Mouse (Mus musculus) testis, adult 2 months (tissue): ENCODE measurements around the gene Slc30a5. TPM values are rescaled to one million over a fixed set of nuclear protein-coding genes. Genes with fewer than 3 reads are reported as not detected.
A peak's percentile ranks its signal among the peaks of the same experiment; 100 is the strongest.
"Not testable (repeated sequence)": the region's sequence is repeated elsewhere in the genome, so short reads cannot be mapped to it uniquely, and the experiment has no call there.

Experiments
- H3K27ac ChIP-seq: fragments of 200-500 bp; 2 replicates; pipeline ENCODE4 v1.5.1; 2012; ENCODE audit warnings: low read depth, low read length; ENCODE audit not compliant: control insufficient read depth, insufficient read depth
- H3K27me3 ChIP-seq: fragments of 200-500 bp; 2 replicates; pipeline ENCODE4 v1.6.1; 2012; ENCODE audit warnings: mild to moderate bottlenecking, low read length, moderate library complexity; ENCODE audit not compliant: control insufficient read depth, insufficient read depth
- H3K36me3 ChIP-seq: fragments of 200-500 bp; 2 replicates; pipeline ENCODE4 v1.6.1; 2012; ENCODE audit warnings: mild to moderate bottlenecking, low read length; ENCODE audit not compliant: control insufficient read depth, insufficient read depth
- H3K4me1 ChIP-seq: fragments of 200-500 bp; 2 replicates; pipeline ENCODE4 v1.6.1; 2012; ENCODE audit warnings: low read length; ENCODE audit not compliant: control insufficient read depth, insufficient read depth
- H3K4me3 ChIP-seq: fragments of 200-500 bp; 2 replicates; pipeline ENCODE4 v1.5.1; 2012; ENCODE audit warnings: low read depth, mild to moderate bottlenecking, low read length, moderate library complexity, mixed read lengths; ENCODE audit not compliant: control insufficient read depth
- CTCF ChIP-seq: fragments of 200-500 bp; IDR thresholded peaks from 2 replicates; pipeline ENCODE4 v1.5.1; 2012; ENCODE audit warnings: low read depth, mild to moderate bottlenecking, inconsistent platforms, low read length, moderate library complexity; ENCODE audit not compliant: control insufficient read depth, insufficient read depth, insufficient replicate concordance
- POLR2A ChIP-seq: fragments of 200-500 bp; IDR thresholded peaks from 2 replicates; pipeline ENCODE4 v1.6.1; 2012; ENCODE audit warnings: low read depth, mild to moderate bottlenecking, inconsistent platforms, low read length, moderate library complexity; ENCODE audit not compliant: control insufficient read depth
- polyA plus RNA-seq: library from polyadenylated mRNA; depleted of rRNA; stranded (reverse); fragments of >200 nt; gene quantifications from 2 replicates; pipeline ENCODE4 v1.2.3, GENCODE M21; 2012

Slc30a5 gene
- polyA plus RNA-seq, 1 experiment, result 12.5 TPM

- no peak overlapping the region for H3K27ac ChIP-seq
- peaks cover 1% of the 10 kb centered on the region for H3K36me3 ChIP-seq
- no peaks in the 10 kb centered on the region for H3K4me1 ChIP-seq
- no peaks in the 10 kb centered on the region for H3K27me3 ChIP-seq
- no peak for TF ChIP-seq POLR2A
- no peak for TF ChIP-seq CTCF
- no peak overlapping the region for H3K4me3 ChIP-seq
Observed at GRCm38 (mm10) chr13:100823863-100824262, 9.4 kb downstream of the Slc30a5 start.

- TF ChIP-seq CTCF (no peak), POLR2A (no peak)
- Histone ChIP-seq H3K4me3 (peak overlapping the region; percentile 27; the same call in 1 of the 2 replicates), H3K27ac (no peak overlapping the region), H3K27me3 (no peaks in the 10 kb centered on the region), H3K36me3 (peaks cover 1% of the 10 kb centered on the region; the same call in 1 of the 2 replicates), H3K4me1 (no peaks in the 10 kb centered on the region)
Observed at GRCm38 (mm10) chr13:100814451-100814850, 18.8 kb downstream of the Slc30a5 start.

GRCm38 (mm10) chr13:100805776-100806175, 27.5 kb downstream of the Slc30a5 start:
- TF ChIP-seq POLR2A (no peak), CTCF (no peak)
- H3K36me3 ChIP-seq, result peaks cover 5% of the 10 kb centered on the region
- H3K27me3 ChIP-seq, result no peaks in the 10 kb centered on the region
- no peak overlapping the region for H3K27ac ChIP-seq
- H3K4me3 ChIP-seq, result no peak overlapping the region
- H3K4me1 ChIP-seq, result no peaks in the 10 kb centered on the region

GRCm38 (mm10) chr13:100797171-100797570, 36.1 kb downstream of the Slc30a5 start:
- Histone ChIP-seq H3K4me3 (no peak overlapping the region), H3K4me1 (no peaks in the 10 kb centered on the region), H3K27ac (no peak overlapping the region), H3K27me3 (no peaks in the 10 kb centered on the region), H3K36me3 (no peaks in the 10 kb centered on the region)
- TF ChIP-seq CTCF (no peak), POLR2A (no peak)

- peaks cover 11% of the 10 kb centered on the region for H3K4me1 ChIP-seq
- H3K4me3 ChIP-seq, result no peak overlapping the region
- no peak for TF ChIP-seq CTCF
- no peak for TF ChIP-seq POLR2A
- no peaks in the 10 kb centered on the region for H3K36me3 ChIP-seq
- H3K27me3 ChIP-seq, result no peaks in the 10 kb centered on the region
- no peak overlapping the region for H3K27ac ChIP-seq
Observed at GRCm38 (mm10) chr13:100789083-100789482, 44.1 kb downstream of the Slc30a5 start.

- H3K27ac ChIP-seq, H3K36me3 ChIP-seq, H3K4me3 ChIP-seq, H3K27me3 ChIP-seq: not testable (repeated sequence)
- peaks cover 11% of the 10 kb centered on the region for H3K4me1 ChIP-seq
Observed at GRCm38 (mm10) chr13:100788057-100788456, 45.2 kb downstream of the Slc30a5 start.

GRCm38 (mm10) chr13:100787316-100788010, 45.8 kb downstream of the Slc30a5 start:
- Histone ChIP-seq H3K27me3 (no peaks in the 10 kb centered on the region), H3K27ac (no peak overlapping the region), H3K36me3 (no peaks in the 10 kb centered on the region), H3K4me1 (peaks cover 11% of the 10 kb centered on the region), H3K4me3 (peak overlapping the region; percentile 18)
- TF ChIP-seq POLR2A (no peak), CTCF (no peak)

- Histone ChIP-seq H3K36me3 (no peaks in the 10 kb centered on the region), H3K27ac (peak within 1 kb of the TSS; percentile 71)
- TF ChIP-seq POLR2A (peak; percentile 50; the same call in 1 of the 2 replicates), CTCF (peak; percentile 8; the same call in 1 of the 2 replicates)
Observed at GRCm38 (mm10) chr13:100786414-100786867, 46.8 kb downstream of the Slc30a5 start, which contains the start of gene Ccnb1. Gene Ccnb1 (minus strand): TSS chr13:100786570.

More at GRCm38 (mm10) chr13:100786414-100786867, 46.8 kb downstream of the Slc30a5 start, which contains the start of gene Ccnb1:
- Histone ChIP-seq H3K4me1 (peaks cover 11% of the 10 kb centered on the region), H3K4me3 (peak within 1 kb of the TSS; percentile 96), H3K27me3 (no peaks in the 10 kb centered on the region)
